In the genomic region with DNA sequence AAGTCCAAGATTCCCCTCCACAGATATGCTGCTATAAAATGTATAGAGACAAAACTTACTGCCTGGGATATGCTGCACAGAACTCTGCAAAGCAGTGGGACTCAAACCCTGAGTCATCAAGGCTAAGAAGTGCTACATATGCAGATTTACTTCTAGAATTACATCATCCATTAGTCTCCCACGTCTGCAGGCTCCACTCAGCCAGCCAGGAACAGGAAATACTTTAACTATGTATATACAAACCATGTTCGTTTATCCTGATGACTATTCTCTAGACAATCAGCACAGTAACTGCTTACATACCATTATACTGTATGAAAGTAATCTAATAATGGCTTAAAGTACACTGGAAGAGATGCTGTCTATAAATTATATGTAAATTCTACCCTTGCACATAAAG, we compare ENCODE assay signal across 1 mouse cellular context.
A peak's percentile ranks its signal among the peaks of the same experiment; 100 is the strongest.
TF ChIP-seq lines count a peak whose summit lies in the region.

No protein-coding gene starts in this region.

TF ChIP-seq in CH12.LX, 34 proteins besides CTCF, POLR2A, EP300 and RAD21 (continued from another document):
- TF ChIP-seq ELF1 (IDR thresholded peaks at IDR 0.05; ENCODE audit: low read depth, low read length) (peak; percentile 52; the same call in 1 of the 2 replicates), IRF4 (IDR thresholded peaks at IDR 0.05; ENCODE audit: low read depth, low read length) (peak; percentile 56; the same call in 1 of the 2 replicates), JUND (conservative IDR thresholded peaks at IDR 0.05; ENCODE audit: low read depth, low read length) (peak; percentile 68), MEF2A (IDR thresholded peaks at IDR 0.05; ENCODE audit: borderline replicate concordance, low read depth, low read length) (no peak), NELFE (IDR thresholded peaks at IDR 0.05; ENCODE audit: low read depth, low read length) (no peak), E2F4 (IDR thresholded peaks at IDR 0.05; ENCODE audit: insufficient replicate concordance, low read depth, low read length) (no peak), ETS1 (conservative IDR thresholded peaks at IDR 0.05; ENCODE audit: low read depth, low read length) (peak; percentile 76), CHD2 (IDR thresholded peaks at IDR 0.05; ENCODE audit: low read length) (no peak), ZMIZ1 (IDR thresholded peaks at IDR 0.05; ENCODE audit: low read depth, low read length) (no peak), MAZ (IDR thresholded peaks at IDR 0.05; ENCODE audit: low read depth, low read length) (no peak), SMC3 (IDR thresholded peaks at IDR 0.05; ENCODE audit: low read depth, low read length) (no peak), ZKSCAN1 (IDR thresholded peaks at IDR 0.05; ENCODE audit: borderline replicate concordance, low read depth, low read length) (no peak), ZC3H11A (IDR thresholded peaks at IDR 0.05; ENCODE audit: low read depth, low read length) (no peak), SIN3A (IDR thresholded peaks at IDR 0.05; ENCODE audit: low read length) (0 out of 2 replicates have a peak, but pooled peaks have one; percentile 3), UBTF (IDR thresholded peaks at IDR 0.05; ENCODE audit: low read depth, low read length) (no peak), MXI1 (IDR thresholded peaks at IDR 0.05; ENCODE audit: low read depth, low read length) (no peak), NRF1 (IDR thresholded peaks at IDR 0.05; ENCODE audit: low read depth, low read length) (no peak), JUN (IDR thresholded peaks at IDR 0.05; ENCODE audit: insufficient read depth, low read depth, low read length) (peak; percentile 72; the same call in 1 of the 2 replicates), MYC (IDR thresholded peaks at IDR 0.05; ENCODE audit: low read depth, low read length) (peak; percentile 64; the same call in 1 of the 2 replicates), GABPA (IDR thresholded peaks at IDR 0.05; ENCODE audit: insufficient replicate concordance, low read depth, low read length) (no peak), POLR2AphosphoS2 (IDR thresholded peaks at IDR 0.05; ENCODE audit: low read depth, low read length) (no peak), RCOR1 (conservative IDR thresholded peaks at IDR 0.05; ENCODE audit: low read depth, low read length) (no peak), MAFK (IDR thresholded peaks at IDR 0.05; ENCODE audit: insufficient replicate concordance, low read length) (peak; percentile 83), ZNF384 (IDR thresholded peaks at IDR 0.05; ENCODE audit: low read depth, low read length) (no peak), CHD1 (IDR thresholded peaks at IDR 0.05; ENCODE audit: low read depth, low read length) (no peak), USF2 (conservative IDR thresholded peaks at IDR 0.05; ENCODE audit: low read depth, low read length) (no peak), KAT2A (IDR thresholded peaks at IDR 0.05; ENCODE audit: insufficient replicate concordance, low read length) (no peak), MAX (IDR thresholded peaks at IDR 0.05; ENCODE audit: low read length) (no peak), USF1 (IDR thresholded peaks at IDR 0.05; ENCODE audit: low read depth, low read length) (no peak), PAX5 (IDR thresholded peaks at IDR 0.05; ENCODE audit: low read length) (no peak), BHLHE40 (IDR thresholded peaks at IDR 0.05; ENCODE audit: low read depth, low read length) (peak; percentile 14; the same call in 1 of the 2 replicates)
